Mouse (Mus musculus) small intestine, adult 2 months (tissue): ENCODE data around the gene Asf1b.

Source experiments
- CTCF ChIP-seq: fragments of 200-500 bp; IDR thresholded peaks from 2 replicates; pipeline ENCODE4 v1.5.1; 2012; ENCODE audit warnings: low read depth, mild to moderate bottlenecking, control low read depth, inconsistent platforms, low read length, moderate library complexity, mixed read lengths; ENCODE audit not compliant: insufficient replicate concordance, insufficient read length; ENCODE audit errors: extremely low read depth
- POLR2A ChIP-seq: fragments of 200-500 bp; IDR thresholded peaks from 2 replicates; pipeline ENCODE4 v1.6.1; 2012; ENCODE audit warnings: low read depth, mild to moderate bottlenecking, control low read depth, inconsistent platforms, low read length, moderate library complexity

DNA sequence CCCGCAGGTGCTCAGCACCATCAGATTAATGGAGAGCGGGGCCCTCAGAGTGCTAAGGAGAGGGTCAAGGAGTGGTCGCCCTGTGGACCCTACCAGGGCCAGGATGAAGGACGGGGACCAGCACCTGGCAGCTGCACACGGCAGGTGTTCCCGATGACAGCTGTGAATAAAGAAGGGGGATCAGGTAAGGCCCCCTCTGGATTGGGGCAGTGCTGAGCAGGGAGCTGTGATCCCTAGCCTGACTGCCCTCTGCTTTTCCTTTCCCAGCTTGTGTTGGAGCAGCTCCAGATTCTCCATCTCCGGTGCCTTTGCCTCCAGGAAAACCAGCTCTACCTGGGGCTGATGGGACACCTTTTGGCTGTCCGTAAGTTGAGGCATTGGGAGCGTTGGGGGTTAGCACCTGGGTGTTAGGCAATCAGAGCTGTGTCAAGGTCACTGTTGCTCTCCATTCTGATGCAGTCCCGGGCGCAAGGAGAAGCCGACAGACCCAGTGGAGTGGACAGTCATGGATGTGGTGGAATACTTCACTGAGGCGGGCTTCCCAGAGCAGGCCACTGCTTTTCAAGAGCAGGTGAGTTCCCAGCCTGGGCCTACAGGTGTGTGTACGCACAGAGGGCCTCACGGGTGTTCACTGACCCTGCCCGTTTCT, 43.9 kb downstream of the Asf1b start:
- TF ChIP-seq CTCF (no peak), POLR2A (no peak; the same call in 1 of the 2 replicates)
